Mouse (Mus musculus) cortical plate, adult 2 months (tissue): Measurements from ENCODE around the gene Gucy2c. TPM values are rescaled to one million over a fixed set of nuclear protein-coding genes. Genes with fewer than 3 reads are reported as not detected.

ENCODE experiments used
- H3K27ac ChIP-seq: fragments of 200-500 bp; 2 replicates; pipeline ENCODE4 v1.5.1; 2012; ENCODE audit warnings: low read length, control low read depth, inconsistent platforms; ENCODE audit not compliant: insufficient read depth
- H3K4me1 ChIP-seq: fragments of 200-500 bp; 2 replicates; pipeline ENCODE4 v1.6.1; 2011; ENCODE audit warnings: low read length; ENCODE audit not compliant: control insufficient read depth, insufficient read depth
- H3K4me3 ChIP-seq: fragments of 200-500 bp; 2 replicates; pipeline ENCODE4 v1.5.1; 2011; ENCODE audit warnings: mild to moderate bottlenecking, low read length, control low read depth; ENCODE audit not compliant: insufficient read depth
- CTCF ChIP-seq: fragments of 200-500 bp; IDR thresholded peaks from 2 replicates; pipeline ENCODE4 v1.5.1; 2011; ENCODE audit warnings: mild to moderate bottlenecking, control low read depth, low read length; ENCODE audit not compliant: insufficient read depth; ENCODE audit errors: extremely low read depth
- POLR2A ChIP-seq: fragments of 200-500 bp; IDR thresholded peaks from 2 replicates; pipeline ENCODE4 v1.6.1; 2011; ENCODE audit warnings: mild to moderate bottlenecking, low read length, control low read depth; ENCODE audit not compliant: insufficient read depth; ENCODE audit errors: extremely low read depth
- polyA plus RNA-seq: library from polyadenylated mRNA; depleted of rRNA; stranded (reverse); fragments of >200 nt; gene quantifications from 2 replicates; pipeline ENCODE4 v1.2.3, GENCODE M21; 2012

The Gucy2c gene
- polyA plus RNA-seq, 1 experiment, result 0.15 TPM

DNA sequence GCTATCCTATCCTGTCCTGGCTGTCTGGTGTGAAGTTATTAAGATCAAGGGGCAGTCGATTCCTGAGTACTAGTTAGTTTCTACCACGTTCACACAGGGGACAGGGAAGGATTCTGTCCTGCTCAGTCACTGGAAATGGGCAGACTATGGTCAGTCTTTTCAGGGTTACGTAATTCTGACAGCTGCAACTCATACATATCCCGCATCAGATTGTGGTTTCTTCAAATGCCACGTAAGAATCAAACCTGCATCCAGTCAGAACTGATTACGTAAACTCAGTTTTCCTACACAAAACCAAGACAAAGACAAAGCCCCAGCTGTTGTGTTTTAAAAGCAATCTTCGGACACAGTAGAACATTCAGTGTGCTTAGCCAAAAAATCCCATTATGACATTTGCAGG is 33.8 kb upstream of the Gucy2c start:
- Histone ChIP-seq H3K4me1 (peaks cover 5% of the 10 kb centered on the region), H3K27ac (no peak overlapping the region; the same call in 1 of the 2 replicates), H3K4me3 (no peak overlapping the region)
- TF ChIP-seq CTCF (no peak), POLR2A (no peak)

DNA sequence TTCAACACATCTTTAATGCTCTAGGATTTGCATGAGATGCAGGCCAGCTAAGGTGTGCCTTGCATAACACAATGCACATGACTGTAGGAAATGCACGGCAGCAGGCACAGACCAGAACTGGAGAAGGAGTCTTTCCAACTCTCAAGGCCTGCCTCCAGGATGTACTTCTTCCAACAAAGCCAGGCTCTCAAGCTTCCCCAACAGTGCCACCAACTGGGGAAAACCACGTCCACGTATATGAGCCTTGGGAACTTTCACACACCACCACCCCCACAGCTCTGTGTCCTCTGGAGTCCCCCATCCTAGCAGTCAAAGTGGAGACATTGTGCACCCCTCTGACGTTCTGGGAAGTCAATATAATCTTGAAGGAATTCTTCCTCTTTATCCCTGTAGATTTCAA is 31.6 kb upstream of the Gucy2c start:
- H3K4me3 ChIP-seq, result no peak overlapping the region
- no peak overlapping the region for H3K27ac ChIP-seq
- H3K4me1 ChIP-seq, result peaks cover 3% of the 10 kb centered on the region; the same call in 1 of the 2 replicates
- TF ChIP-seq CTCF (peak; percentile 36), POLR2A (no peak)

GRCm38 (mm10) chr6:136811196-136811595 is 29.6 kb upstream of the Gucy2c start:
- no peak for TF ChIP-seq POLR2A
- no peak overlapping the region for H3K27ac ChIP-seq

GRCm38 (mm10) chr6:136809673-136810072 is 28.1 kb upstream of the Gucy2c start:
- Histone ChIP-seq H3K4me3 (peak overlapping the region; percentile 84; the same call in 1 of the 2 replicates), H3K27ac (no peak overlapping the region), H3K4me1 (no peaks in the 10 kb centered on the region)
- TF ChIP-seq CTCF (no peak), POLR2A (no peak)

More at GRCm38 (mm10) chr6:136811196-136811595, 29.6 kb upstream of the Gucy2c start:
- H3K4me3 ChIP-seq, result no peak overlapping the region
- peaks cover under 1% of the 10 kb centered on the region; the same call in 1 of the 2 replicates for H3K4me1 ChIP-seq

- H3K4me3 ChIP-seq, result peak overlapping the region; percentile 84
Observed at GRCm38 (mm10) chr6:136809077-136809476, 27.5 kb upstream of the Gucy2c start.

GRCm38 (mm10) chr6:136808631-136809046 is 27.1 kb upstream of the Gucy2c start:
- no peak for TF ChIP-seq POLR2A
- TF ChIP-seq CTCF, result no peak
- Histone ChIP-seq H3K4me3 (peak overlapping the region; percentile 84), H3K4me1 (no peaks in the 10 kb centered on the region), H3K27ac (peak overlapping the region; percentile 47)

More at GRCm38 (mm10) chr6:136809077-136809476, 27.5 kb upstream of the Gucy2c start:
- Histone ChIP-seq H3K4me1 (no peaks in the 10 kb centered on the region), H3K27ac (0 out of 2 replicates have a peak overlapping the region, but pooled peaks have one; percentile 3)
- TF ChIP-seq CTCF, result no peak
- no peak for TF ChIP-seq POLR2A

- no peaks in the 10 kb centered on the region for H3K4me1 ChIP-seq
- TF ChIP-seq CTCF, result no peak
- TF ChIP-seq POLR2A, result peak; percentile 35; the same call in 1 of the 2 replicates
- H3K4me3 ChIP-seq, result peak within 1 kb of the TSS; percentile 84
- H3K27ac ChIP-seq, result peak within 1 kb of the TSS; percentile 47
Observed at GRCm38 (mm10) chr6:136808014-136808417, 26.5 kb upstream of the Gucy2c start, which contains the start of gene H2afj. H2afj (plus strand) TSS chr6:136808244.

DNA sequence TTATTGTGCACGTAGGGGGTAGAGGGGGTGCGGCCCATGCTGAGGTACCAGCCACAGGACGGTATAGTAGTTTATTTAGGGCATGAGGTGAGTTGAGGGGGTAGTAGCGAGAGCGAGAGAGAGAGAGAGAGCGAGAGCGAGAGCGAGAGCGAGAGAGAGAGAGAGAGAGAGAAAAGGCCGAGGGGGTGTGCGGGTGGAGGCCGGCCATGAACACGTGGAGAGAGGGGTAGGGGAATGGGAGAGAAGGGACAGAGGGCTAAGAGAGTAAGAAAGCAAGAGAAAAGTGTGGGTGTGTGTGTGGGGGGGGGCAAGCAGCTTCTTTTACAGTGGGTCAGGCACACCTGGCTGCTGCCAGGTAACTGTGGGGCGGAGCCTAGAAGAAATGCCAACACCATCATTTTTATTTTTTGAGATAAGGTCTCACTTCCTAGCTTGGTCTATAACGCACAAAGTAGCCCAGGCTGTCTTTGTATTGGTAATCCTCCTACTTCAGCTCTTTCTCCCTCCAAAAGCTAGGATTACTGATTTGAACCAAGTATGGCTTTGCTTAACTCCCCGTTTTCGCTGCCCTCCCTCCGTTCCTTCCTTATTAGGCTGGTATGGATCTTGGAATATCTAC is 25.9 kb upstream of the Gucy2c start:
- TF ChIP-seq POLR2A (no peak), CTCF (no peak)
- Histone ChIP-seq H3K4me3 (peak overlapping the region; percentile 84), H3K27ac (no peak overlapping the region), H3K4me1 (no peaks in the 10 kb centered on the region)

- H3K4me1 ChIP-seq, result no peaks in the 10 kb centered on the region
- no peak overlapping the region for H3K4me3 ChIP-seq
- H3K27ac ChIP-seq, result no peak overlapping the region
- TF ChIP-seq CTCF (no peak), POLR2A (no peak)
Observed at GRCm38 (mm10) chr6:136806819-136807218, 25.3 kb upstream of the Gucy2c start.

DNA sequence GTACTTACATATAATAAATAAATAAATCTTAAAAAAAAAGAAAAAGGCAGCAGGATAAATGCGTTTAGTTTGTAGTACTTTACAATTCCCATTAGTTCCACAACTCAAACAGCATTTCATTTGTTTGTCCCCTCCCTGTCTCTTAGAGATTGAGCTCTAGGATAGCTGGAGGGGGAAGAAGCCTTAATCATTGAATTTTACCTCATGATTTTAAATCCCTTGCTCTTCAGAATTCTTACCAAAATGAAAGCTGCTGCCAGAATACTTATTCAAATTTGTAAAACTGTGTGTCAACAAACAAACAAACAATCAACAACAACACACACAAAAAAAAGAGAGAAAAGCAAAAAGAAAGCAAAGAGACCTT is 23.8 kb upstream of the Gucy2c start:
- no peak overlapping the region for H3K27ac ChIP-seq
- H3K4me1 ChIP-seq, result no peaks in the 10 kb centered on the region
- no peak overlapping the region for H3K4me3 ChIP-seq
- no peak for TF ChIP-seq POLR2A
- TF ChIP-seq CTCF, result no peak
